Mouse (Mus musculus) liver, adult (tissue): ENCODE data around the gene Dolpp1.
A peak's percentile ranks its signal among the peaks of the same experiment; 100 is the strongest.

Experiments used
- GATA4 ChIP-seq: IDR thresholded peaks from 2 replicates; pipeline ENCODE4 v1.6.1; 2014; ENCODE audit warnings: mild to moderate bottlenecking, low read length; ENCODE audit not compliant: insufficient replicate concordance

The Dolpp1 gene

DNA sequence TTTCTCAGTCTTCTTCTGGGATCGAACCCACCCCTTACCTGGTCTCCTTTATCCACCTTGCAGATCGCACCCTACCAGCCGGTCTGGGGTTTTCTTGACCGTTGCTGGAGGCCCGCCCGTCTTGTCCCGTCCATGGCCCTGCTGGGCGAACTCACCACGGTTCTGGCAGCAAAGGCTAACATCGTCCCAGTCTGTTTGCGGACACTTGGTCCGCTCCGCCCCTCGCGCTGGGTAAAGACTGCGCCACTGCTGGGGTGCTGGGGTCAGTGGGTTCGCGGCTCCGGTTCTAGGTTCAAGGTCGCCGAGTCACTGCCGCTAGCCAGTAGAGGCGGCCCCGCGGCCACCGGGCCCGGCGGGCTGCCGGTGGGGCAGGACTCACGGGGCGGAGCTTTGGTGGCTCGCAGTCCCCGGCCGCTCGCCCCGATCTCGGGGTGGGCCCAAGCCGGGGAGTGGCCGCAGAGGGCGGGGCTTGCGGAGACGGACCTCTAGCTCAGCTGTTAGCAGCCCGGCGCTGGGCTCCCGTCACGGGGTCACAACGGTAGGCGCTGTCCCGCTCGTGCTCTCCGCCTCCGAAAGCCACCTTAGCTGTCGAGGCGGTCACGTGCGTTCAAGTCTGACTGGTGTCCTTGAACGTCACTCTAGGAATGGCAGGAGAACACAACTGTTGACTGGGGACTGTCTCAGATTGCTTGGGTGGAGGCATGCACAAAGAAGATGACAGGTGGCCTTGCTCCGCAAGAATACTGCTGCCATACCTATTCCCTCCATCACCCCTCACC is 23.3 kb downstream of the Dolpp1 start, which contains the start of gene Crat:
Gene Crat (minus strand): TSS at position 657 of the 779 bp plus-strand sequence.
- 0 out of 2 replicates have a peak, but pooled peaks have one; percentile 25 for TF ChIP-seq GATA4

DNA sequence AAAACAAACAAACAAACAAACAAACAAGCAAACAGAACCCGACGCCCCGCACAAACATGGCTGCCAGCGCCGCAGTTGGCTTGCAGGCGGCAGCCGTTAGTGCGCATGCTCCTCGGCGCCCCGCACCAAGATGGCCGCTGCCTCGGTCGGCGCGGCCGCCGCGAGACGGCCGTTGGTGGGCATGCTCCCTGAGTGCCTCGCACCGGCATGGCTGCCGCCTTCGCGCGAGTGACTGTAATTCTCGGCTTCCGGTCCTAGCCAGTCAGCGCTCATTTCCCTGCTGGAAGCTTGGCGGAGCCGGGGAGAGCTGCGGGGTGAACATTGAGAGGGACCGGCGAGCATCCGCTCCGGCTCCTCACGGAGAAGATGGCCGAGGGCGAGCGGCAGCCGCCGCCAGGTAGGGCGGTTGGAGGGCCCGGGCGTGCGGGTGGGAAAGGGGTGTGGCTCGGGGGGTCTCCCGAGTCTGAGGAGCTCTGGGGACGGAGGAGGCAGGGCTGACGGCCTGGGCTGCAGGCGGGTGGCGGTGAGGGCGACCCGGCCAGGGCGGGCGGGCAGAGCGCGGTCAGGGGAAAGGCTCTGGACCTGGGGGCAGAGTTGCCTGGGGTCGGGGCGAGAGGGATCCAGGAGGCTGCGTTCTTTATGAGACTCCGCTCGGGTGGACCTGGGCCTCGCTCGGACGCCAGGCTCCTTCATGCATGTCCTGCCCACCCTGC is 24.0 kb downstream of the Dolpp1 start, which contains the start of gene Ptpa:
Gene Ptpa (plus strand): TSS at position 104 of the 713 bp plus-strand sequence.
- TF ChIP-seq GATA4, result no peak

DNA sequence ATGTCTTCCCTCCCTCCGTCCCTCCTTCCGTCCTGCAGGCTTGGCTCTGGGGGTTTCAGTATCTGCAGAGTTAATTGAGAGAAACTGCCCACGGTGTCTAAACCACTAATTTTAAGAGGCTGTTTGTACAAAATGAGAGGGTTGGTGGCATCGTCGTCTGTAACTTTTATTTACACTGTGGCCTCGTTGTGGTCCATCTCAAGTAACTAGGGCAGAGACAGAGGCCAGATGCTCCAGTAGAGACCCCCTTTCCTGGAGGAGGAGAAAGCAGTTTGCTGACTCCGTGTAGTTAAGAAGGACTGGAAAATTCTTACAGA is 24.6 kb downstream of the Dolpp1 start:
- TF ChIP-seq GATA4, result no peak

DNA sequence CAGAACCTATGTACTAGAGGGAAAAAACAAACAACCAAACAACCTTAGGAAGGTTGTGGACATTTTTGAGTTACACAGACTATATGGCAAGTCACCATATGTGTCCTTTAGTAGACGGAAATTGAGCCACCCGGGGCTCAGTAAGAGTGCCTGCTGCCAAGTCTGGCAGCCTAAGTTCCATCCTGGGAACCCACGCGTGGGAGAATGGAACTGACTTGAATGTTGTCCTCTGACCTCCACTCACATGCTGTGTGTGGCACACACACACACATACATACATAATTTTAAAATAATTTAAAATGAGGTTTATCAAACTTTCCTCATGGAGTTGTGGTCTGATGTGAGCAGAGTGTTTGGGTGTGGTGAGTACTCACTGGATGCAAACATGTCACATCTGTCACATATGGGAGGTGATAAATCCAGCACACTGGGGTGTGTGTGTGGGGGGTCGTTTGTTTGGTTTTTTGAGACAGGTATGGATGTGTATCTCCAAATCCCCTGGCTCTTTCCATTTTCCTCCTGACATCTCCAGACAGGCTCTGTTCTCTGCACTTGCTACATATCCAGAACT is 25.6 kb downstream of the Dolpp1 start:
- TF ChIP-seq GATA4, result no peak

DNA sequence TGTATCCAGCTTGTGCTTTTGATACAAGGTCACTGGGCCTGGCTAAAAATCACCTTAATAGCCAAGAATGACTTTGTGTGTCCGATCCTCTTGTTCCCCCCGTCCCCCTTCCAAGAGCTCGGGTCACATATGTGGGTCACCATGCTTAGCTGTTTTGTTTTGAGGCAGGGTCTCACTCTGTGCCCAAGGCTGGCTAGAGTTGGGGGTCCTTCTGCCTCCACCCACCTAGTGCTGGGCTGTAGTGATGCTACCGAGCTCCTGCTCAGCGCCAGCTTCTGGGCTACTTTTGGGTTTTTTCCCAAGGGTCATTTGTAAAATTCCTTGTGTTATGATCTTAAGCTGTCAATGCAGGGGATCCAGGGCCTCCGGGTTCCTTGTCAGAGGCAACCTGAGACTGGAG is 26.2 kb downstream of the Dolpp1 start:
- TF ChIP-seq GATA4, result no peak

DNA sequence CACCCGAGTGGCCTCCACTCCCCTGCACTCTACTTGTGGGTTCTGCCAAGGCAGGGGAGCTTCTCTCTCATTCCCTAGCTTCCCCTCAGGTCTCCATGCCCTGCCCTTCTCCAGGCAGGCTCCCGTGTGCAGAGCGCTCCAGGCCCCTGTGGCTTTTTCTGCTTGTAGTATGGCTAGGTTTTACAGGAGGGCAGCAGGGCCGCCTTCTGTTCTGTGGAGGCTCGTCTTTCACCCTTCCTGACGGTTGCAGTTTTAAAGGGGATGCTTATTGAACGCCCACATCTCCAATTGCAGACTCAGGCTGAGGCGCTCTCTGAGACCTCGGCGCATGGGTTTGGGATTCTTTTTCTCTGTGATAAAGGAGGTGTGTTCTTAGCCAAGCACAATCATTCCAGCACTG is 27.1 kb downstream of the Dolpp1 start:
- TF ChIP-seq GATA4, result no peak

DNA sequence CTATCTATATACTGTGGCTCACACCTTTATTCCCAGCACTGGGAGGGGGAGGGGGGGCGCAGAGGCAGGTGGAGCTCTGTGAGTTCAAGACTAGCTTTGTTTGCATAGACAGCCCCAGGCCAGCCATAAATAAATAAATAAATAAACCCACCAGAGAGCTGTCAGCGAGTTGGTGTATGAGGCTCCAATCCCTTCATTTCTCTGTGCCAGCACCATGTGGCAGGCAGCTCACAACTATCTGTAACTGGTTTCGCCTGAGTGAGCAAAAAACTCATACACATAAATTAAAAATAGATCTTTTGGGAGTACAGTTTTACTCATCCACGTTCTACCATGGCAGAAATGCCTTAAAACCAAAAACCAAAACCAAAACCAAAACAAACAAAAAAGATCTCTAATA is 29.4 kb downstream of the Dolpp1 start:
- TF ChIP-seq GATA4, result no peak

DNA sequence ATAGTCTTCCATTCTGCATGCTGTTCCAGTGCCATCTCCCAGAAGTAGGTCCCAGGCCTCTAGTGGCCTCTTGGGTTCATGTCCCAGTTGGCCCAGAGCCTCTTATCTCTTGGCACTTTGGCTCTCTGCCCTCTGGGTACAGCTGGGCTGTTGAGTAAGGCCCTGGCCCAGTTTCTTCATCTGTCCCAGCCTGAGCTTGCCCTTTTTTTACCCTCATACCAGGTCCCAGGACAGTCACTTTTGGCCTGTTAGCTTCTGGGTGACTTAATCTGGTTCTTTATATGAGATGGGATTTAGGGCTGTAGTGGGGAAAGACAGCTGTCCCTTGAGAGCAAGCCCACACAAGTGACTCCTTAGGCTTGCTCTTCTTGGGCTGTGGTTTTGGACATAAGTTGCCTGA is 37.1 kb downstream of the Dolpp1 start:
- TF ChIP-seq GATA4, result peak; percentile 53; the same call in 1 of the 2 replicates

DNA sequence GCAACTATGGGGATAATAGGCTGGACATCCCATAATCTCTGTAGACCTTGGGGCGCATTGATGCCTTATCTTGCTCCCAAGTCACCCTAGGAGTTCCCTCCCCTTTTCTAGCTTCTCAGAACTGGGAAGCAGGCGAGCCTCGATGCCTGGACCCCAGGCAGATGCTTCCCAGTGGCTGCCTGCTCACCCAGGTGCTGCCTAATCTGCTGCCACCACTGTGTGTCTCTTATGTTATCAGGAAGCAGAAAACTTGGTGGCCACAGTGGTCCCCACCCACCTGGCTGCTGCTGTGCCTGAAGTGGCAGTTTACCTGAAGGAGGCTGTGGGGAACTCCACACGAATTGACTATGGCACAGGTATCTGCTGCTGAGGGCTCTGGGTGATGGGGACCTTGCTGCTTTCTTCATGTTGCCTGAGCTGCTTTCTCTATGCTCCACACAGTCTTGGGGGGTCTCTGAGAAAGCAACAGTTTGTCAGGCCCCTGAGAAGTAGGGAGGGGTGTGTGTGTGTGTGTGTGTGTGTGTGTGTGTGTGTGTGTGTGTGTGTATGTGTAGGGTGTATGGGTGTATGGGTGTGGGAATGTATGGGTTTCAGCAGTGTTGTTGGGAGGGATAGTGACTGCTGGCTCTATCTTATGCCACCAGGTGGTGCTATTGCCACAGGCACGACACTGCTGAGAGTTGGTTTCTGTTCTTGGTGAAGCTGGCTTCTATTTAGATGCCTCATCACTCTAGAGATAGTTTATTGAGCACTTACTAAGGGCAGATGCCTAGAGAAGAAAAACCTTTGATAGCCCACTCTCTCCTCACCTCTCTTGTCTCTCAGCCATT is 43.5 kb downstream of the Dolpp1 start:
- no peak for TF ChIP-seq GATA4

DNA sequence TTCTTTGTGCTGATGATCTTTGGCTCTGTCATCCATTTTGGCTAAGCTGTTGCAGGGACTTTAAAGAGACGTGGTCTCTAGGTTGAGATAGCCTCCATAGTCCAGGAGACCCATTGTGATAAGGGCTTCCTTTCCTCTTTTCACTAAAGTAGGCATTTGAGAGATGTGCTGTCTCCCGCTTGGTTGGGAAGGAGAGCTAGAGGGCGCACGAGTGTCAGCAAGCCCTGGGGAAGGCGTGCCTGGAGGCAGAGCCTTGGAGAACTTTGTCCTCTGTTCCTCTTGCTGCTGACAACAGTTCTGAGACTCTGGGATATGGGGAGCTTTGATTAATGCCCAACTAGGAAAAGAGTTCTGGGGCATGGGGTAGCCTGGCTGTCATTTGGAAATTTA is 44.1 kb downstream of the Dolpp1 start:
- TF ChIP-seq GATA4, result peak; percentile 41; the same call in 1 of the 2 replicates

DNA sequence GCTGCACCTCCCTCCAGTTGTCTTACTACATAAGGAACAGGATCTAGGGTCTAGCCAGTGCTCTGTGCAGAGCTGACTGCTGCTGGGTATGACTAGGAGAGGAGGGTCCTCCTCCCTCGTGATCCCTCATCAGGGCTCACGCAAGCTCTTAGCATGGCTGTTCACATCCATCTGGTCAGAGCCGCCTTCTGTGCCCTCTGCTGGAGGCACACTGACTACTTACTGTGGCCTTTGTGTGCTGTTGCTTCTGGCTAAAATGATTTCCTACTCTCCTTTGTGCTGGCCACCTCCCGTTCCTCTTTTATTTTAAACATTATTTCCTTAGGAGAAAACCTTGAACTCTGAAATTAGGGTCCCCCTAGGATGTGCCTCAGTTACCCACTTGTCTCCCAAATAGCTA is 44.8 kb downstream of the Dolpp1 start:
- TF ChIP-seq GATA4, result no peak

DNA sequence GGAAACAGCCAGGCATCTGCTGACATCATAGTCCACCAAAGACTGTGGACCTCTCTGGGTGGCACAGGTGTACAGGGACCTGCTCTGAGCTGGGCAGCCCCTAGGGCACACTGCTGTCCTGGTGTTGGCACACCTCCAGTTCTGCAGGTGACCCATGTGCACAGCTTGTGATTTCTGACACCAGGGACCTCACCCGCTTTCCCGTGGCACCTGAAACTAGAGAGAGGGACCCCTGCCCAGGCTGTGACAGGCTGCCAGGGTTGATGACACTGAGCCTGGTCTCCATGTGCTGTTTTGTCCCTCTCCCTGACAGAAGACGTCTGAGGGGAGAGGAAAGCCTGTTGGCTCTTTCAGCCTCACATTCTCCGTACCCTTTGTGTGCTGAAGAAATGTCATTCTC is 45.7 kb downstream of the Dolpp1 start:
- no peak for TF ChIP-seq GATA4

DNA sequence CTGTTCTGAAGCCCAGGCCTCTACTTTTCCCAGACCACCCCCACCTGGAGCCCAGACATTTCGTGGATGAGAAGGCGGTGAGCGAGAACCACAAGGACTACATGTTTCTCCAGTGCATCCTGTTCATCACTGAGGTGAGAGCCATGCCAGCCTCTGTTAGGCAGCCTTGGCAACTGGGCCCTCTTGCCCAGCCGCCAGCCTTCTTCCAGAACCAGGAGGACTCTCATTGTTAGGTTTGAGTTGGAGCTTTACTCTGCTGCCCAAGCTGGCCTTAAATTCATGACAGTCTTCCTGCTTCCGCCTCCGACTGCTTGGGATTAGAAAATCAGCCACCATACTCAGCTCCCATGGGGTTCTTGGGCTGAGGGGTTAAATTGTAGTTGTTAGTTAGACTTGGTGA is 47.6 kb downstream of the Dolpp1 start:
- no peak for TF ChIP-seq GATA4

DNA sequence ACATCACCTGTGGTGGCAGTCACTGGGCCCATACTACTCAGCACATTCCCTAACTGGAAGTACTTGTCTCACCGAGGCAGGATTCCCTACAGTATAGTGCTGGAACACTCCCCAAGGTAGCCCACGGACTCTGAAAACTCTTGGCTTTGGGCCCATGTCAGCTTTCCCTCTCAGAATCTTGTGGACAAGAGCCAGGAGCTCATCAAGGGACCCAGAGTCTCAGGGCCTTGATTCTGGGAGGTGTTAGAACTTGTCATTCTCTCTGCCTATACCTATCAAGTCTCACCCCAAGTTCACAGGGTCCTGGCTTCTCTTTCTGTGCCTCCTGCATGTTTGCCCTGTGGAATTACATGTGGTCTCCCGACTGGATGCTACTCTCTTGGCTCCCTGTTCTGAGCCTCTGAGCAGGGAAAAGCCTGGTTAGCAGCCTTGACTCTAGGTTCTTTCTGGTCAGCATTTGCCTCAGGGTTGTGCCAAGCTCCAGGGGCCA is 48.2 kb downstream of the Dolpp1 start:
- no peak for TF ChIP-seq GATA4
